Mouse (Mus musculus): ENCODE data around the gene Mlst8. TPM values are rescaled to one million over a fixed set of nuclear protein-coding genes. Genes with fewer than 3 reads are reported as not detected.
"Not testable (repeated sequence)": the region's sequence is repeated elsewhere in the genome, so short reads cannot be mapped to it uniquely, and the experiment has no call there.

Mlst8 gene
- total RNA-seq, 2 experiments from 2014 or later: 30.0 to 32.2 TPM

GRCm38 (mm10) chr17:24473612-24474275 is 5.1 kb downstream of the Mlst8 start, which contains the start of gene Bricd5:
TSS of gene Bricd5 (plus strand) at chr17:24473884.
- intact Hi-C loops (cut with DNase I): no loop called here
- no peak for DNase-seq (ENCODE audit: low spot score in 2 of 2)

- intact Hi-C loops (cut with DNase I): no loop called here
- no peak for DNase-seq (ENCODE audit: low spot score in 2 of 2)
Observed at GRCm38 (mm10) chr17:24472512-24472911, 6.4 kb downstream of the Mlst8 start.

GRCm38 (mm10) chr17:24470701-24471527 is 8.0 kb downstream of the Mlst8 start:
- intact Hi-C loops (cut with DNase I): loop anchor here (2.0 kb wide), 1 partner anchor 36 kb away; no protein-coding TSS in a partner anchor
- peak; percentile 52 to 63 for DNase-seq (ENCODE audit: low spot score in 2 of 2)

- intact Hi-C loops (cut with DNase I): loop anchor here (2.0 kb wide), 1 partner anchor 37 kb away; no protein-coding TSS in a partner anchor
Observed at GRCm38 (mm10) chr17:24469910-24470602, 8.8 kb downstream of the Mlst8 start, which contains the start of the genes E4f1 and Pgp. TSS of gene E4f1 (minus strand) at chr17:24470313. TSS of gene Pgp (plus strand) at chr17:24470392.

GRCm38 (mm10) chr17:24469336-24469909 is 9.5 kb downstream of the Mlst8 start:
- no peak for DNase-seq (ENCODE audit: low spot score in 2 of 2)
- intact Hi-C loops (cut with DNase I): no loop called here

More at GRCm38 (mm10) chr17:24469910-24470602, 8.8 kb downstream of the Mlst8 start, which contains the start of the genes E4f1 and Pgp:
- DNase-seq (ENCODE audit: low spot score in 2 of 2): peak; percentile 99 to 100

GRCm38 (mm10) chr17:24468636-24469246 is 10.1 kb downstream of the Mlst8 start:
- intact Hi-C loops (cut with DNase I): no loop called here
- DNase-seq (ENCODE audit: low spot score in 2 of 2): no peak

GRCm38 (mm10) chr17:24463374-24464133 is 15.3 kb downstream of the Mlst8 start:
- DNase-seq (ENCODE audit: low spot score in 2 of 2): no peak
- intact Hi-C loops (cut with DNase I): no loop called here

GRCm38 (mm10) chr17:24462932-24463331 is 15.9 kb downstream of the Mlst8 start:
- intact Hi-C loops (cut with DNase I): no loop called here
- no peak for DNase-seq (ENCODE audit: low spot score in 2 of 2)

GRCm38 (mm10) chr17:24461580-24461979 is 17.3 kb downstream of the Mlst8 start:
- no peak for DNase-seq (ENCODE audit: low spot score in 2 of 2)
- intact Hi-C loops (cut with DNase I): no loop called here

- DNase-seq (ENCODE audit: low spot score in 2 of 2); intact Hi-C loops (cut with DNase I): not testable (repeated sequence)
Observed at GRCm38 (mm10) chr17:24455523-24456206, 23.2 kb downstream of the Mlst8 start.

- intact Hi-C loops (cut with DNase I): loop anchor here (5.0 kb wide), 1 partner anchor 38 kb away; no protein-coding TSS in a partner anchor
- DNase-seq (ENCODE audit: low spot score in 2 of 2): peak; percentile 98 to 100
Observed at GRCm38 (mm10) chr17:24454756-24455522, 23.9 kb downstream of the Mlst8 start.

- DNase-seq (ENCODE audit: low spot score in 2 of 2): no peak
- intact Hi-C loops (cut with DNase I): loop anchor here (5.0 kb wide), 1 partner anchor 37 kb away; no protein-coding TSS in a partner anchor
Observed at GRCm38 (mm10) chr17:24454218-24454755, 24.6 kb downstream of the Mlst8 start.

GRCm38 (mm10) chr17:24453372-24453771 is 25.5 kb downstream of the Mlst8 start:
- intact Hi-C loops (cut with DNase I): loop anchor here (5.0 kb wide), 1 partner anchor 36 kb away; no protein-coding TSS in a partner anchor
- no peak for DNase-seq (ENCODE audit: low spot score in 2 of 2)

- no peak for DNase-seq (ENCODE audit: low spot score in 2 of 2)
- intact Hi-C loops (cut with DNase I): loop anchor here (5.0 kb wide), 1 partner anchor 34 kb away; no protein-coding TSS in a partner anchor
Observed at GRCm38 (mm10) chr17:24451220-24451619, 27.7 kb downstream of the Mlst8 start.

- intact Hi-C loops (cut with DNase I): no loop called here
- DNase-seq (ENCODE audit: low spot score in 2 of 2): no peak
Observed at GRCm38 (mm10) chr17:24449507-24449906, 29.4 kb downstream of the Mlst8 start.

GRCm38 (mm10) chr17:24446590-24446989 is 32.3 kb downstream of the Mlst8 start:
- no peak for DNase-seq (ENCODE audit: low spot score in 2 of 2)
- intact Hi-C loops (cut with DNase I): no loop called here

- intact Hi-C loops (cut with DNase I): no loop called here
- DNase-seq (ENCODE audit: low spot score in 2 of 2): peak in 1 of 2 experiments; percentile 63
Observed at GRCm38 (mm10) chr17:24443409-24443808, 35.5 kb downstream of the Mlst8 start.

Data from left cerebral cortex, postnatal 25 days (tissue).